Mouse (Mus musculus) erythroblast, adult 5-6 weeks (primary cell): ENCODE data around the gene Gpr4. TPM values are rescaled to one million over a fixed set of nuclear protein-coding genes. Genes with fewer than 3 reads are reported as not detected.
A peak's percentile ranks its signal among the peaks of the same experiment; 100 is the strongest.

ENCODE experiments used
- ATAC-seq: replicated peaks from 2 replicates; pipeline ENCODE4 v1.8.0; 2016; ENCODE audit warnings: moderate number of reproducible peaks, mild to moderate bottlenecking, moderate TSS enrichment, inconsistent platforms; ENCODE audit not compliant: poor library complexity, low FRiP score, severe bottlenecking
- total RNA-seq, 2 experiments: library from RNA; stranded (forward) in 1 of 2; stranded (reverse) in 1 of 2; fragments of 150-400 nt in 1 of 2; fragments of 200-764, 138-1000 nt in 1 of 2; gene quantifications; 2 replicates each; pipeline versions ENCODE4 v1.2.3 to v1.2.4; 2015 to 2017; ENCODE audit warnings: low replicate concordance in 2 of 2

The Gpr4 gene
- total RNA-seq, 2 experiments from 2014 or later: 0.19 TPM; not detected in 1

DNA sequence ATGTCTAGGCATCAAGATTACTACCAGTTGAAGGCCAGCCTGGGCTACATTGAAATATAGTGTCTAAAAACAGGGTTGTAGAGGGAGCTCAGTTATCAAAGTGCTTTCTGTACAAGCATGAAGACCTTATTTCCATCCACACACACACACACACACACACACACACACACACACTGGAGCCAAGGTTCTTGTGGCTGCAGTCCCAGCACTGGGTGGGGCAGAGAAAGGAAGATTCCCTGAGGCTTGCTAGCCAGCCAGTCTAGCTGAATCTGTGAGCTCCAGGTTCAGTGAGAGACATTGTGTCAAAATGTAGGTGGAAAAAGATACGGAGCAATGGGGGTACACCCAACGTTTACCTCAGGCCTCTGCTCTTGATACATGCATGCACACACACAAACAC, 28.1 kb upstream of the Gpr4 start:
- no peak for ATAC-seq

DNA sequence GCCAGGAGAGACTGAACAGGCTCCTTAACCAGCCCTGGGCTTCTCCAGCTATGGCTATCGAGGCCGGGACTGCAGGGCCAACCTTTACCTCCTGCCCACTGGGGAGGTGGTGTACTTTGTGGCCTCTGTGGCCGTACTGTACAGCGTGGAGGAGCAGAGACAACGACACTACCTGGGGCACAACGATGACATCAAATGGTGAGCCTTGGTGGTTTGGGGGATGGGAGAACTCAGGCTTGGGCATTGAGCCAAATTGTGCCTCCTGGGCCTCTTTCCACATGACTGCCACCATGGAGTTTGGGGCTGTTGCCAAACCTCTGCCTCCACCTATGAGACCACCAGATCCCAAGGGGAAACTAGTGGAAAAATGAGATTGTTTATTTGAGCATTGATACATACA, 27.6 kb upstream of the Gpr4 start:
- ATAC-seq: no peak

DNA sequence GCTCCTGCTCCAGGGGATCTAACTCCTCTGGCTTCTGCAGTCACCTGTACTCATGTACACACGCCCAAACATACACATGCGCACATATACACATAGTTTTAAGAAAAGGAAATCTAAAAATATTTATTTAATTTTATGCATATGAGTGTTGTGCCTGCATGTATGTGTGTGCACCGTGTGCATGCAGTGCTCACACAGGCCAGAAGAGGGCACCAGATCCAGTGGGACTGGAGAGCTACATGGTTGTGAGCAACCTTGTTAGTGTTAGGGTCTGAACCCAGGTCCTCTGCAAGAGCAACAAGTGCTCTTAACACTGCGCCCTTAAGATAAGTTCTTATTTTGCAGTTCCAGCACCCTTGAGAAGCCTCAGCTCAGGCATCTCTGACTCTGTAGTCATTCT, 17.7 kb upstream of the Gpr4 start:
- ATAC-seq: 0 out of 2 replicates have a peak, but pooled peaks have one; percentile 51

DNA sequence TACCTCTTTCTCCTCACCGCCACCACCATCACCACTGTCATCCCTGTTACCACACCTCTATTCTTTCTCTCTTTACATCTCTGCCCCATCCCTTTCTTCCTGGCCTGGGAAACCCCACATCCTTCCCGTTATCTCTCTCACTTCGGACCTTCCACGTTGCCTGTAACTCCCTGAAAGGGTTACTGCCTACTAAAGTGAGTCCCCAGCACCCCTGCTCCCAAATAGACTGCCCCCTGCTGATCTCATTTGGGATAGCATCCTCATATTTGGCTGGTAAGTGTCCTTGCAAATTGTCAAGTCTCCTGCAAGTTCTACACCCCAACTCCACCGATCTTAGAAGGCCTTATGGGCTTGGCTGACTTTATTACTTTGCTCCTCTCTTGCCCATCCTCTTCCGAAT, 15.7 kb upstream of the Gpr4 start:
- no peak for ATAC-seq

DNA sequence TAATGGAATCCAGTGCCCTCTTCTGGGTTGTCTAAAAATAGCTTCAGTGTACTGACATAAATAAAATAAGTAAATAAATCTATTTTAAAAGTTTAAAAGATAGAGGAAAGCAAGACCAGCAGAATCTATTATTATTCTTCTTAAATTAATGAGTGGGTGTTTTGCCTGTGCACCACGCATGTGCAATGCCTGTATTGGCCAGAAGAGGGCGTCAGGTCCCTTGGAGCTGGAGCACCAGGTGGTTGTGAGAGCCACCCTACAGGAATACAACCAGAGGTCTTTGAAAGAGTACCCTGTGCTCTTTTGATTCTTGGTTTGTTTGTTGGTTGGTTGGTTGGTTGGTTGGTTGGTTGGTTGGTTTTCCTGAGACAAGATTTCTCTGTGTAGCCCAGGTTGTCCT, 14.4 kb upstream of the Gpr4 start:
- ATAC-seq: 0 out of 2 replicates have a peak, but pooled peaks have one; percentile 58

DNA sequence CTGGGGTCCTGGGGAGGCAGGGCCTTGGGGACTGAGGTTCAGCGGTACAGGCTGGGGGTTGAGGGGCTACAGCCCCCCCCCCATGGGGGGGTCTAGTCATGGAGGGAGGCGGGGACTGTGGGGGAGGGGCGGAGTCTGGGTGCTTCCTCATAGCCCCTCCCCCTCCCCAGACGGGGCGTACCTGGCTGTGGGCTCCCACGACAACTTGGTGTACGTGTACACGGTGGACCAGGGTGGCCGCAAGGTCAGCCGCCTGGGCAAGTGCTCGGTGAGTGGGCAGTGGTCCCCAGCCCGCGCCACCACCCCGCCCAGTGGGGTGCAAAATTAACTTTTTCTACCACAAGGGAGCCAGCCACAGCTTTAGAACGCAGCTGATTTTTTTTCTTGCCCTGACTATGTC, 10.7 kb upstream of the Gpr4 start:
- no peak for ATAC-seq

DNA sequence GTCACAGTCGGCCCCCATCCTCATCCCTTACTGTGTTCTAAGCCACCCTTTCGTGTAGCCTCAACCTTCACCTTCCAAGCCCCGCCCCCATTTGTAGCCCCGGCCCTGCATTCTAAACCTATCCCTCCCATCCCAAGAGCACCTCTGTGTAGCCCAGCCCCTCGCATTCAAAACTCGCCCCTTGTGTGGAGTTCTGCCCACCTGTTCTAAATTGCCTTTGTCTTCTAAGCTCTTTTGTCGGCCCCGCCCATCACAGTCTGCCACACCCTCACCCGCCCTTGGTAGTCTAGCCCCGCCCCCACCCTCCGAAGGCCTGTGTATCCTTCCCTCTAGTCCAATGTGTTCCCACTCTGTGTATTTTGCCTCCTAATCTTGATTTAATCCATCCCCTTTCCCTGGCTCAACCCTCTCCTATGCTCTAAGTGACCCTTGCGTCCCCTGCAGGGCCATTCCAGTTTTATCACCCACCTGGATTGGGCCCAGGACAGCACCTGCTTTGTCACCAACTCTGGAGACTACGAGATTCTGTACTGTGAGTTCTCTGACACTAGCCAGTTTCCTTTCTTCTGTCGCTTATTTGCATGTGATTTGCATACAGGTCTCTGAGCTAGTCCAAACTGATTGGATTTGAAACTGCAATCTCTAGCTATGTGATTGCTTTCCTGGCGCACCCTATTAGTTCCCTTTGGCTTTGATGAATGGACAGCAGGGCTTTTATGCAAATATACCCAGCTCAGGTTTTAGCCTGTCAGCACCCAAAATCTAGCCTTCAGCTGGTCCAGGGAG, 10.1 kb upstream of the Gpr4 start:
- no peak for ATAC-seq

DNA sequence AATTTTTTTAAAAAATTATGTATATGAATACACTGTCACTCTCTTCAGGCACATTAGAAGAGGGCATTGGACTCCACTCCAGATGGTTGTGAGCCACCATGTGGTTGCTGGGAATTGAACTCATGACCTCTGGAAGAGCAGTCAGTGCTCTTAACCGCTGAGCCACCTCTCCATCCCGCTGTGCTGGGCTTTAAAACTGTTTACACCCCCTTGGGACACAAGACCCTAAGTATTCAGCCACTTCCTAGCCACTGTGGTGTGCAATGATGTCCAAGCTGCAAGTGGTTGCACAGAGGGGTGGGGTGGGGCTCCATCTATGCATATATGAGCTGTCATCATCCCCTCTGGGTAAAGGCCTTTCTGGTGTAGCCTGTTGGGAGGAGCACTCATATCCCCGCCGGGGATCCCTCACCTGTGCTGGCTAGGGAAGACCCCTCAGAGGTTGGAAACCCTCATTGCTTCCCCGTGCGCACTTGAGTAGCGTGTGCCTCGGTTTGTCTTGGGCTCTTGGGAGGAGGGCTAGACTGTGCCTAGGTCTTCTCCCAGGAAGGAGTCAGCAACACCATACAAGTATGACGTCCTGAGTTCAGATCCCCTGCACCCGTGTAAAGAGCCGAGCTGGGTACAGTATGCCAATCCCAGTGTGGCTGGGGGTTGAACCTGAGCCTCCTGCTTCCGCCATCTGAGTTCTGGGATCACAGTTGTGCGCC, 4.0 kb upstream of the Gpr4 start:
- ATAC-seq: no peak

DNA sequence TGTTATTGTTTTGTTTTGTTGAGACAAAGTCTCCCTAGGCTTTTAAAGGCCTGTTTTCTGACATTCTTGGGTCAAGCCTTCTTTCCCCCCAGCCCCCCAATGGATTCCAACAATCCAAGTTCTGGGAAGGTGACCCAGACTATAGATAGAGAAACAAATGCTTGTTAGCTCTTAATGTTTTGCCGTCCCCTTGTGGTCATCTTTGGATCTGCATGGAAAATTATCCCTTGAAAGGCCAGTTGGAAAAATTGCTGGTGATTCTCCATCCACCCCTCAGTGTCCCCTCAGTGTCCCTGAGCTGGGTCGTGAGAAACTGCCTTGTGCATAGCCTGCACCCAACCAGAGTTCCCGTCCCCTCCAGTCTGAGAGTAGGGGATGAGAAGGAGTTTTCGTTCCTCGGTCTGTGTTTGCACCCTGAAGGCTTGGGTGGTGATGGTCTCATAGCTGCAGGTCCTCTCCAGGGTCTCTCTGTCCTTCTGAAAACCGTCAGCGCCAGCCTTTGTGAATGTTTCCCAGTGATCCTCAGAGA, 3.3 kb upstream of the Gpr4 start:
- ATAC-seq: peak; percentile 34; the same call in 1 of the 2 replicates

DNA sequence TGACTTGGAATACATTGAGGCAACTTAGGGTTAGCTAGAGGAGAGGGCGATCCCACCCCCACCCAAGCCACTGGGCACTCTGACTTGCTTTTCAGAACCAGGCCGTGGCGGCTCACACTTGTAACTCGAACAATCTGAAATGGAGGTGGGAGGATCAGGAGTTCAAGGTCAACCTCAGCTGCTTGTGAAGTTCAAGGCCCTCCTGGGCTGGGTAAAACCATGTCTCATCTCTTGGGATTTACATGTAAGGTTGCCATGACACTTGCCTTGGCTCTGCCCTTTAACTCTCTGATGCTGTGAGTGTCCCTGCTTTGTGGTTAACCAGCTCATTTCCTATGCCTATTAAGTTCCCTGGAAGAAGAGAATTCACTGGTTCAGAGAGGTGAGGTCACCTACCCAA, 2.8 kb upstream of the Gpr4 start:
- no peak for ATAC-seq

DNA sequence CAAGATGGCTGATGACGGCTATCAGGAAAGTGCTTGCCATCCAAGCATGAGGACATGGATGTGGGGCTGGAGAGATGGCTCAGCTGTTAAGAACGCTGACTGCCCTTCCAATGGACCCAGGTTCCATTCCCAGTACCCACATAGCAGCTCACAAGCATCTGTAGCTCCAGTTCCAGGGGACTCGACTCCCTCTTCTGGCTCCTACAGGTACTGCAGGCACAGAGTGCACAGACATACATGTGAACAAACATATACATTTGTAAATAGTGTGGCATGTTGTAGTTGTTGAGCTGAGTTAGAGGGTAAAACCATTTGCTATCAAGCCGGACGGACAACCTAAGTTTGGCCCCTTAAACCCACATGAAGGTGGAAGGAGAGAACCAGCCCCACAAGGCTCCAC, 2.3 kb upstream of the Gpr4 start:
- ATAC-seq: no peak

DNA sequence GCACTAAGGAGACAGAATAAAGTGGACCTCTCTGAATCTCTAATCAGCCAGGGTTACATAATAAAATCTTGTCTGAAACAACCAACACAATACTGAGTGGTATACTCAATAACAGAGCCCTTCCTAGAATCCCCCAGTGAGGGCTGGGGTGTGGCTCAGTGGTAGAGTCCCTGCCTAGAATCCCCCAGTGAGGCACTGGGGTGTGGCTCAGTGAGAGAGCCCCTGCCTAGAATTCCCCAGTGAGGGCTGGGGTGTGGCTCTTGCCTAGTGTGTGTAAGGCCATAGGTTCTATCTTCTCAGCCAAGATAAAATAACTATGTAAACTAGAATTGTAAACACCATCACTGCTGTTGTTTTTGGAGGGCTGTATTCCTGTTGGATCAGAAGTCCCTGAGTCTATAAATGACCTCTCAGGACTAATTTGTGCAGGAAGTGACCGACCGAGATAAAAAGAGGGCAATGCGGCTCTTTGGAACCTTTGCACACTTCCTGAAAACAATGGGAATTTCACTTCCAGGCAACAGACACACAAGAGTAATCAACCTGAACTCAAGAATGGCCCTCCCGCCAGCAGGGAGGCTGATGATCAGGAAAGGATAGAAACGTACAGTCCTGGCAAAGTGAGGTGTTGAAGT, 1.2 kb upstream of the Gpr4 start:
- ATAC-seq: no peak

DNA sequence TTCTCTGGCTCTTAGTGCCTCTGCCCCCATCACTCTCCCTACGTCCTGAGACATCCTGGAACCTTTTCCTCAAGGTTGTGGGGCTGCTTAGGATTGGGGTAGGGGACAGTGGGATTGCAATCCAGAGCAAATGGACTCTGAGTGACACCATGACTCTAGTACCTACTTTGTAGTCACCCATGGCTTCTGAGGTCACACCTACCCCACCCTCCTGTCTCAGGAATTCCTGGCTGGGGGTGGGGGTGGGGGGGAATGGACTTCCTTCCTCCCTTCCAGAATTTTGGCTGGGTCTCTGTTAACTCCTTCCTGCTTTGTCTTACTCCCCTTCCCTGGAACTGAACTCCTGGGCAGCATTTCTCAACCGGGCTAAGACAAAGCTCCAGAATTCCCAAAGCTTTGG, 1.0 kb downstream of the Gpr4 start:
- ATAC-seq: no peak

DNA sequence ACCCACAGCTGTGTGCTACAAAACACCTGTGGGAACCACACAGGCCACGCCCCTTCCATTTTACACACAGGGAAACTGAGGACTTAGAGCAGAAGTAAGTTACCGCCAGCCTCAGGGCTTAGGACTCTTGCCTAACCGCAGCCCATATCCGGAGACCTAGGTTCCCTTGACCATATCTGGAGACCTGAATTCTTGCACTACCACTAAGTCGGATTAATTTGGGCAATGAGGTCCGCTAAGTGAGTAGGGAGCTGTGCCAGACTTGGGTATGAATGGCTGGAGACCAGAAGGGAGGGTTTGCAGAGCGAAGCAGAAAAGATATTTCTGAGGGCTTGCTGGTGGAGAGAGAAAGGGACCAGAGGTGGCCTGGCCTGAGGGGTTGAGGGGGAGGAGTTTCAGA, 2.0 kb downstream of the Gpr4 start:
- ATAC-seq: no peak

DNA sequence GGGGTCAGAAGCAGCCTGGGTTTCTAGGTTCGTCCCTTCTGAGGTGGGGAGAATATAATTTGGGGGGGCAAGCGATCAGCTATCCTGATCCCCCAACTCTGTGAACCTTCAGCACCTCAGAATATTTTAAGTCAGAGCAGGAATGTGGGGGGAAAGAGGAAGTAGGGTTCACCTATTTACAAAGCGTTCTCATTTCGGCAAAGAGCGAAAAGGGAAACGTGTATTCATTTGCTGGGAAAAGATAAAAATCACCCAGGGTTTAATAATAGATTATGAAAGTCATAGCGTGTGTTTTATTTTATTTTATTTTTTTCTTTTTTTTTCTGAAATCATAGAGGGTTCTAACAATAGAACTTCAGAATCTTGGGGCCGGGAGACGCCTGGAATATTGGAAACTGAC, 2.6 kb downstream of the Gpr4 start:
- ATAC-seq: no peak

DNA sequence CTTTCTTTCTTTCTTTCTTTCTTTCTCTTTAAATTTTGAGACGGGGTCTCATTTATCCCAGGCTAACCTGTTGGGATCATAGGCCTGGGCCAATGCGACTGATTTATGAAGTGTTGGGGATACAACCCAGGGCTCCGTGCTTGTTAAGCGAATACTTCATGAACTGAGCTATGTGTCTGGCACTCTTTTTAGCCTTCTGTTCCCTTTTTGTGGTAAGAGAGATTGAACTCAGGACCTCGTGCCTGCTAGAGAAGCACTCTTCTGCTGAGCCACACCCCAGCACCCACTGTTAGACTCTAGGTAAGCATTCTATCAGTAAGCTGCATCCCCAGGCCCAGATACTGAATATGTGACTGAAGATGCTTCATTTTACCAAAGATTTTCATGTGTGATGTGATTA, 5.2 kb downstream of the Gpr4 start:
- ATAC-seq: no peak

DNA sequence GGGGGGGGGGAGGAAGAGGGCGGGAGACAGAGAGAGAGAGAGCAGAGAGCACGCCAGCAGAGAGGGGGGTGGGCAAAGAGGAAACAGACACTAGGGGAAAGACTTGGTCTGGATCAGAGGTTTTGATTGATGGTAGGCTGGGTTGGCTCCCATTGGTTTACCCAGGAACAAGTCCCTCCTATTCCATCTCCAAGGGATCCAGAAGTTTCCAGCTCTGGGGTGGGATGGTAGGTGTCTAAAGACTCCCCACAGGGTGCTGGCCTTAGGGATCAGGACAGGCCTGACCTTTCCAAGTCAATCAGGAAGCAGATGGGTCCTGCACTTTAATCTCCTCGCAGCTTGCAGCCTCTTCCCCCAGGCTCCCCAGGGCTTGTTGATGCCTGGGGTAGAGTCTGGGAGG, 5.6 kb downstream of the Gpr4 start:
- ATAC-seq: no peak

DNA sequence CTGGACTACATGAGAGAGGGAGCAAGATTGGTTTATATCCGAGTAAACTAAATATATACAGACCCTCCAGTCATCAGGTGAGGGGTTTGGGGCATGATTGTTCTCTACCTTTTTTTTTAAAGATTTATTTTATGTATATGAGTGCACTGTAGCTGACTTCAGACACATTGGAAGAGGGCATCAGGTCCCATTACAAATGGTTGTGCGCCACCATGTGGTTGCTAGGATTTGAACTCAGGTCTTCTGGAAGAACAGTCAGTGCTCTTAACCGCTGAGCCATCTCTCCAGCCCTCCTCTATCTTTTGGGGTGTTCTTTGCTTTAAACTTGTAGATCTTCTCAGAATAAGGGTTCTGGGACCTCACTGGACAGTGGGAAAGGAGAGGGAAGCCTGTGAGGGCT, 7.7 kb downstream of the Gpr4 start:
- ATAC-seq: no peak

DNA sequence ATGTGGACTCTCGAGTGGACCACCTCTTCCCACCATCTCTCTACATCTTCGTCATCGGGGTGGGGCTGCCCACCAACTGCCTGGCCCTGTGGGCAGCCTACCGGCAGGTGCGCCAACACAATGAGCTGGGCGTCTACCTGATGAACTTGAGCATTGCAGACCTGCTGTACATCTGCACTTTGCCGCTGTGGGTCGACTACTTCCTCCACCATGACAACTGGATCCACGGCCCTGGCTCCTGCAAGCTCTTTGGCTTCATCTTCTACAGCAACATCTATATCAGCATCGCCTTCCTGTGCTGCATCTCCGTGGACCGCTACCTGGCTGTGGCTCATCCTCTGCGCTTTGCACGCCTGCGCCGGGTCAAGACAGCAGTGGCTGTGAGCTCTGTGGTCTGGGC, 9.9 kb downstream of the Gpr4 start:
- ATAC-seq: no peak

DNA sequence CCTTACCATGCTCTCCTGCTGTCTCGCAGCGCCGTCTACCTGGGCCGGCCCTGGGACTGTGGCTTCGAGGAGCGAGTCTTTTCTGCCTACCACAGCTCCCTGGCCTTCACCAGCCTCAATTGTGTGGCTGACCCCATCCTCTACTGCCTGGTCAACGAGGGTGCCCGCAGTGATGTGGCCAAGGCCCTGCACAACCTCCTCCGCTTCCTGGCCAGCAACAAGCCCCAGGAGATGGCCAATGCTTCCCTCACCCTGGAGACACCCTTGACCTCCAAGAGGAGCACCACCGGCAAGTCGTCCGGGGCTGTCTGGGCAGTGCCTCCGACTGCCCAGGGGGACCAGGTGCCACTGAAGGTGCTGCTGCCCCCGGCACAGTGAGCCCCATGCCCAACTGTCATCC, 10.5 kb downstream of the Gpr4 start:
- no peak for ATAC-seq

DNA sequence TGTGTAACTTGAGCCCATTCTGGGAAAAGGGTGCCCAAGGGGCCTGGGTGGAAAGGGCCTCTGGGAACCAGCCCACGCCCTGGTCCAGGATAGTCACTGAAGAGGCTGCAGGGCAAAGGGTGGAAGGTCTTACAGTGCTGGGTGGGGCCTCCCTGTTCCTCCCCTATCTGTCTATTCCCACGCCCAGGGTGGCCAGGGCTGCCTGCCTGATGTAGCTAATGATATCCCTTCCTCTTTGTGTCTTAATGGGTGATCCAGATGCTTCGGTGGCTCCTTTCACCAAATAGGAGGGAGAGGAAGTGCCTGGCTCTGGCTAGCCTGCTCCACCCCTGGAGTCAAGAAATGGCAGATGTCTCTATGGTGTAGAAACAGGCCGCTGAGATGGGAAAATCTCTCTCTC, 12.6 kb downstream of the Gpr4 start:
- peak; percentile 25 for ATAC-seq
